Mouse (Mus musculus) mesoderm, embryonic 11.5 days (tissue): ENCODE results near the gene Krt1.

Experiments
- DNase-seq: peaks from one replicate; pipeline ENCODE4 v3.0.0-alpha.2; 2012; ENCODE audit warnings: low read depth, low spot score

Gene Krt1

GRCm38 (mm10) chr15:101803052-101803822 lies 47.4 kb downstream of the Krt1 start:
- peak; percentile 6 for DNase-seq

GRCm38 (mm10) chr15:101802296-101802835 lies 48.2 kb downstream of the Krt1 start, which contains the start of gene Krt73:
Gene Krt73 (minus strand): TSS chr15:101802346.
- DNase-seq: no peak
